Mouse (Mus musculus): ENCODE data around the gene Exoc3l4. TPM values are rescaled to one million over a fixed set of nuclear protein-coding genes. Genes with fewer than 3 reads are reported as not detected.

The Exoc3l4 gene
- polyA plus RNA-seq, 2 experiments from 2014 or later = not detected

- ATAC-seq = no peak
Observed at GRCm38 (mm10) chr12:111454021-111454420, 37.2 kb downstream of the Exoc3l4 start.

GRCm38 (mm10) chr12:111454543-111455280 is 37.9 kb downstream of the Exoc3l4 start:
- ATAC-seq = no peak

GRCm38 (mm10) chr12:111455311-111455846 is 38.6 kb downstream of the Exoc3l4 start:
- no peak for ATAC-seq

GRCm38 (mm10) chr12:111455860-111456259 is 39.0 kb downstream of the Exoc3l4 start:
- ATAC-seq = no peak

- ATAC-seq = no peak
Observed at GRCm38 (mm10) chr12:111457742-111458141, 40.9 kb downstream of the Exoc3l4 start.

GRCm38 (mm10) chr12:111463570-111463969 is 46.8 kb downstream of the Exoc3l4 start:
- no peak for ATAC-seq

GRCm38 (mm10) chr12:111466369-111466768 is 49.6 kb downstream of the Exoc3l4 start:
- no peak for ATAC-seq

- no peak for ATAC-seq
Observed at GRCm38 (mm10) chr12:111468206-111468605, 51.4 kb downstream of the Exoc3l4 start.

GRCm38 (mm10) chr12:111469507-111469906 is 52.7 kb downstream of the Exoc3l4 start:
- ATAC-seq = no peak

- ATAC-seq = no peak
Observed at GRCm38 (mm10) chr12:111471119-111471518, 54.3 kb downstream of the Exoc3l4 start.

GRCm38 (mm10) chr12:111471721-111472120 is 54.9 kb downstream of the Exoc3l4 start:
- no peak for ATAC-seq

- no peak for ATAC-seq
Observed at GRCm38 (mm10) chr12:111472886-111473285, 56.1 kb downstream of the Exoc3l4 start.

GRCm38 (mm10) chr12:111474384-111474783 is 57.6 kb downstream of the Exoc3l4 start:
- ATAC-seq = no peak

GRCm38 (mm10) chr12:111474893-111475643 is 58.3 kb downstream of the Exoc3l4 start:
- no peak for ATAC-seq

- ATAC-seq = no peak
Observed at GRCm38 (mm10) chr12:111478924-111479323, 62.1 kb downstream of the Exoc3l4 start.

GRCm38 (mm10) chr12:111479917-111480316 is 63.1 kb downstream of the Exoc3l4 start:
- ATAC-seq = no peak

Other genes starting within 250 kb of the Exoc3l4 start
- 1 to 10 TPM in 1 of 2 experiments, not detected in 1; 1.2 TPM for gene 4930595D18Rik, start 232.5 kb upstream of the Exoc3l4 start, polyA plus RNA-seq (2017; shearing (Covaris generic))
- not detected for gene Amn, start 145.9 kb upstream of the Exoc3l4 start, polyA plus RNA-seq (2017; shearing (Covaris generic))
- gene Cdc42bpb, start 39.3 kb upstream of the Exoc3l4 start, polyA plus RNA-seq (2017; shearing (Covaris generic)) = under 1 TPM; 0.32 to 0.43 TPM
- gene Lbhd2, start 10.2 kb upstream of the Exoc3l4 start, polyA plus RNA-seq (2017; shearing (Covaris generic)) = not detected
- gene Tnfaip2, start 25.5 kb downstream of the Exoc3l4 start, polyA plus RNA-seq (2017; shearing (Covaris generic)) = not detected
- gene Gm266, start 68.8 kb downstream of the Exoc3l4 start, polyA plus RNA-seq (2017; shearing (Covaris generic)) = not detected
- gene Eif5, start 121.0 kb downstream of the Exoc3l4 start, polyA plus RNA-seq (2017; shearing (Covaris generic)) = 100 to 1,000 TPM in 1 of 2 experiments, 10 to 100 TPM in 1; 76.9 to 116 TPM
- gene Mark3, start 157.5 kb downstream of the Exoc3l4 start, polyA plus RNA-seq (2017; shearing (Covaris generic)) = 10 to 100 TPM; 28.9 to 33.9 TPM